Mouse (Mus musculus) heart, adult 8-10 months (tissue): ENCODE measurements around the gene Hist2h2be. TPM values are rescaled to one million over a fixed set of nuclear protein-coding genes. Genes with fewer than 3 reads are reported as not detected.
"Not testable (repeated sequence)": the region's sequence is repeated elsewhere in the genome, so short reads cannot be mapped to it uniquely, and the experiment has no call there.

Source experiments
- DNase-seq: peaks from one replicate; pipeline ENCODE4 v3.0.0; 2022; ENCODE audit warnings: low spot score
- total RNA-seq, 4 experiments: library from RNA; stranded (reverse); gene quantifications; 2 replicates each; pipeline ENCODE4 v1.2.4; 2022

Gene Hist2h2be
- total RNA-seq, 4 experiments from 2014 or later: 8.3 to 10.2 (median 9.8) TPM

DNA sequence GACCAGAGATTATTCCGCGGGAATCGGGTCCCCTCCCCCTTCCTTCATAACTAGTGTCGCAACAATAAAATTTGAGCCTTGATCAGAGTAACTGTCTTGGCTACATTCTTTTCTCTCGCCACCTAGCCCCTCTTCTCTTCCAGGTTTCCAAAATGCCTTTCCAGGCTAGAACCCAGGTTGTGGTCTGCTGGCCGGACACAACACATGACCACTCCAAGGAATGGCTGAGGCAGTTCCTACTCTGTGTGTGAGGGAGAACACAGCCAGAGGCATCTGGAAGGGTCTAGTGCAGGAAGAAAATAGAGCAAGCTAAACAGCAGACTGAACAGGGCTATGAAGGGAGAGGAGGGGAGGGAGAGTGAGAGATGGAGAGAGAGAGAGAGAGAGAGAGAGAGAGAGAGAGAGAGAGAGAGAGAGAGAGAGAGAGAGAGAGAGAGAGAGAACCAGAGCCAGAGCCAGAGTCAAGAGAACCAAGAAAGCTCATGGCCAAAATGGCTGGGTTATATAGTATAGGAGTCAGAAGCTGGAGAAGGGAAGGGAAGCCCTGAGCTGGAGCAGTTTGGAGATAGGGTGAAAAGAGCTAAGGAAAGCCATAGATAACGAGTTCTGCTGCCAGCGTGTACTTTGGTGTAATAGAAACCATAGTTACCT, 22.2 kb upstream of the Hist2h2be start:
- not testable (repeated sequence) for DNase-seq

DNA sequence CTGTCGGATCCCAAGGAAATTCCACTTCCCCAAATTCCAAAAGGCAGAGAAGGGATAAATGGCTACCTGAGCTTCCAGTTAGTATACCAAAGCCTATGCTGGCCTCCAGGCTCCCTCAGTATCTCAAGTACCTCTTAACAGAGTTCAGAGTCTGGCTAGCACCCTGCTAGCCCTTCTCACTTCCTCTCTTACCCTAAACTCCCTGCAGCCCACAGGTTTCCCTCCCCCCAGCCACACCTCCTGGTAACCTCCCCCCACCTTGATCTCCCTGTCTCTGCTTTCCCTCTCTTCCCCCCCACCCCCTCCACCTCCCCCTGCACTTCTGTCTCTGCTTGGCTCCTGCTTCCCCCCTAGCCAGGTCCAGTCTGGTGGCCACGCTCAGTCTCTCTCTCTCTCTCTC, 21.2 kb upstream of the Hist2h2be start:
- DNase-seq: no peak

DNA sequence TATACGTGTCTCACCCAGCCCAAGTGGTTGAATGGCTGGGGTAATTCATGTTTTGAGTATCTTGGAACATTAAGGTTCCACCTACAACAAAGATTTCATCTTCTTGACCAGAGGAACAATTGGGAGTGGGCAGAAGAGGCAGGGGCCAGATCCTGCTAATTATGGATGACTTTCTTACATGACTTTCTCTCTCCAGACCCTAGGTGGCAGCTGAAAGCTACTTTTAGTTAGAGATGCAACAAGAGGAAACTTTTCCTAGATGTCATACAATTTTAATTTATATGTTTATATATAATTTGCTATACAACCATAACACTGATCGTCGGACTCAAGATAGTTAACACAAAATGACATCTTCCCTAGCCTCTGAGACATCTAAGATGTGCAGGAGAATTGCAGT, 13.1 kb upstream of the Hist2h2be start:
- no peak for DNase-seq

DNA sequence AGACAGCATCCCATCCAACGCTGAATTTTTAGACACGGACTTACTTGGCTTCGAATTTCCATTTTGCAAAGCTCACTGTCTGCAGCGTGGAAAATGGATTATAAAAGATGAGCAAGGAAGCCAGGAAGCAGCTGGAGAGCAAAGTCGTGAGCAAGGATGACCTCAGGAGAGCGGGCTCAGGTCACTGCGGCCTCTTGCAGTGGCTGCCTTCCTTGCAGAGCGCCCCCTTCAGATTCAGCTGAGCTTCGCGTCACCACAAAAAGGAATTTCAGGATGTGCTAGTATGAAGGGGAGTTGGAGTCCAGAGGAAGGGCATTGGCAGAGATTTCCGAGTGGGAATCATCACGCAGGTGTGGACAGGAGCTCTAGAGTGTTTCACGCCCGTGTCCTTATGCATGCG, 11.7 kb upstream of the Hist2h2be start:
- DNase-seq: no peak

DNA sequence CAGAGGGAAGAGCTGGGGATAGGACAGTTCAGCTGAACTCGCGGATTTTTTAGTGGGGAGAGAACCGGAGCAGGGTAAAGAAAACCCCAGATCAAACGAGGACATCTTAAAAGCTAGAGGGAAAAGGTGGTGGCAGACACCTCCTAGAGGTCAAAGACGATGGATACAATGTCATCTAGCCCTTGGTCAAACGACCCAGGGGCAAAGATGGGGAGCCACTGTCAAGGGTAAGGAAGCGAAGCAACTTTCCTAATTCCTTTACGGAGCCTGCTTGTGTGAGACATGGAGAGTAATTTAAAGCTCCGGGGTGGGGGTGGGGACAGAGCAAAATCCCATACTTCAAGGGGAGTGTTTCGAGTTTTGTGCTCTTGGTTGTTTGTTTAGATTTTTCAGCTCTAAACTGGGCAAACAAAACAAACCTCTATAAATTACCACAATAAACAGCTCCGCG, 1.7 kb upstream of the Hist2h2be start:
- no peak for DNase-seq

DNA sequence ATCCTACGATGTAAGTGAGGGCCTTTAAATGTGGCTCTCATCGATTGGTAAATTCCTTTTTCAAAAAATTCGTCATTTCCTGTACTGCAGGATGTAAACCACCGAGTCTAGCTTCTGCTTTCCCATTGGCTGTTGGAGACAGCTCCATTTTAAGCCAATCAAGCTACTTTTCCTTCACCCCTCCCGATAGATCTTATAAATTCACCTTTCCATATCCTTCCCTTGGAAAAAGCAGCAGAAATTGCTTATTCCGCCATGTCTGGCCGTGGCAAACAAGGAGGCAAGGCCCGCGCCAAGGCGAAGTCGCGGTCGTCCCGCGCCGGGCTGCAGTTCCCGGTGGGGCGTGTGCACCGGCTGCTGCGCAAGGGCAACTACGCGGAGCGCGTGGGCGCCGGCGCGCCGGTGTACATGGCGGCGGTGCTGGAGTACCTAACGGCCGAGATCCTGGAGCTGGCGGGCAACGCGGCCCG, 1.2 kb upstream of the Hist2h2be start, which contains the start of the genes Bola1 and Hist2h2ab:
Gene Bola1, minus strand, starts transcription at position 49 of the 470 bp plus-strand sequence.
Gene Hist2h2ab, plus strand, starts transcription at position 205 of the 470 bp plus-strand sequence.
- DNase-seq: peak; percentile 92

DNA sequence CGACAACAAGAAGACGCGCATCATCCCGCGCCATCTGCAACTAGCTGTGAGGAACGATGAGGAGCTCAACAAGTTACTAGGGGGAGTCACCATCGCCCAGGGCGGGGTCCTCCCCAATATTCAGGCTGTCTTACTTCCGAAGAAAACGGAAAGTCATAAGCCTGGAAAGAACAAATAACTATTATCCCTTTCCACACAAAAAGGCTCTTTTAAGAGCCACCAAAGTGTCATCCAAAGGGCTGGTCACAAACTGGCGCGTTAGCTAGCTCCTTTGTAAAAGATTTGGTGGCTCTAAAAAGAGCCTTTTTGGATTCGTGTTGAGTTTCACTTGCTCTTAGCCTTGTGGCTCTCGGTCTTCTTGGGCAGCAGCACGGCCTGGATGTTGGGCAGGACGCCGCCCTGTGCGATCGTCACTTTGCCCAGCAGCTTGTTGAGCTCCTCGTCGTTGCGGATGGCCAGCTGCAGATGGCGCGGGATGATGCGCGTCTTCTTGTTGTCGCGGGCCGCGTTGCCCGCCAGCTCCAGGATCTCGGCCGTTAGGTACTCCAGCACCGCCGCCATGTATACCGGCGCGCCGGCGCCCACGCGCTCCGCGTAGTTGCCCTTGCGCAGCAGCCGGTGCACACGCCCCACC, 671 bp upstream of the Hist2h2be start:
- DNase-seq: not testable (repeated sequence)

DNA sequence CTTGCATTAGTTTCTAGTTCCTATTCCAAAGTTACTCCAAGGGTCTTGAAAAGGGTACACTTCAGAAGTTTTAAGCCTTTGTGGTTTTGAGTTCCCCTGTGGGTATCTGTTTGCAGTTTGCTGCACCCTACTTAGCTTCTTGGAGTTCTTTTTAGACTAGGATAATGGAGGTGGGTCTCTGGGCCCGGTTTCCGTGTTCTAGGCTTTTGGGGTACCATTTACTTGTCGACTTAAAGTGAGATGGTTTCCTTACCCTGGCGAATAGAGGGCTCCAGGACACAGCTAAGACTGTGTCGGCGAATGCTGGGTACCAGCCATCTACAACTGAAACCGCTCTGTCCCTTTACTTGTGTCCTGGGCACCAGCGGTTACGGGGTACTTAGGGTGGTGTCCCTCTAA, 720 bp downstream of the Hist2h2be start:
- no peak for DNase-seq

DNA sequence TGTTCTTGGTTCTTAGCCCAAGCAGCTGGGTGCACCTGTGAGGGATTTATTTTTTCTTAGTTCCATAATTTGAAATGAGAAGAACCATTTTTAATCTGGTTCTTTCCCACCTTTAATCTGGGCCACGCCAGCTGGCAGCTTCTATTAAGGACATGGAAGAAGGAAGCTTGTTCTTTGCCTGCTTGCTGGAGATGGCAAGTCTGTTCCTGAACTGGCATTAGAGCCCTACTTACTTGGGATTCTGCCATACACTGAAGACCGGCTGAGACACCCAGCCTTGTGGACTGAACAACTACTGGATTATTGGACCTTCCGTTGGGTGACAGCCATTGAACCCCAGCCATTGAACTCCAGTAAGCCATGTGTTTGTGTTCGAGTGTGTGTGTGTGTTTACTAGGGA, 1.9 kb downstream of the Hist2h2be start:
- no peak for DNase-seq

DNA sequence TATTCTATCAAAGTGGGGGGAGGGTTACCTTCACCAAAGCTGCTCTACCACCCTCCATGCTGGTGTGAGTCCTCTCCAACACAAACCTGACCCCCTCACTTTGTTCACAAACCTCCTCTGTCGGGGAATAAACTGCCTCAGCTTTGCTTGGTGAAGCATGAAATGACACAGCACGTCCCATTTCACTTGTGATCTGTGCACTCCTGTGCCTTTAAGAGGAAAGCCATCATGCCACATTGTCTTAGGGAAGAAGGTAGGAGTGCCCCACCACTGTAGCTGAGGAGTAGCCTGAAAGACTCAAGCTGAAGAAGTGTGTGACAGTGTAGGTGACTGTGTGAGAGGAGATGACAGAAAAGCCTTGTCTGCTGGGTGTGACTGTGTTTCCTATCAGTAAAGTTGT, 4.5 kb downstream of the Hist2h2be start:
- DNase-seq: no peak

DNA sequence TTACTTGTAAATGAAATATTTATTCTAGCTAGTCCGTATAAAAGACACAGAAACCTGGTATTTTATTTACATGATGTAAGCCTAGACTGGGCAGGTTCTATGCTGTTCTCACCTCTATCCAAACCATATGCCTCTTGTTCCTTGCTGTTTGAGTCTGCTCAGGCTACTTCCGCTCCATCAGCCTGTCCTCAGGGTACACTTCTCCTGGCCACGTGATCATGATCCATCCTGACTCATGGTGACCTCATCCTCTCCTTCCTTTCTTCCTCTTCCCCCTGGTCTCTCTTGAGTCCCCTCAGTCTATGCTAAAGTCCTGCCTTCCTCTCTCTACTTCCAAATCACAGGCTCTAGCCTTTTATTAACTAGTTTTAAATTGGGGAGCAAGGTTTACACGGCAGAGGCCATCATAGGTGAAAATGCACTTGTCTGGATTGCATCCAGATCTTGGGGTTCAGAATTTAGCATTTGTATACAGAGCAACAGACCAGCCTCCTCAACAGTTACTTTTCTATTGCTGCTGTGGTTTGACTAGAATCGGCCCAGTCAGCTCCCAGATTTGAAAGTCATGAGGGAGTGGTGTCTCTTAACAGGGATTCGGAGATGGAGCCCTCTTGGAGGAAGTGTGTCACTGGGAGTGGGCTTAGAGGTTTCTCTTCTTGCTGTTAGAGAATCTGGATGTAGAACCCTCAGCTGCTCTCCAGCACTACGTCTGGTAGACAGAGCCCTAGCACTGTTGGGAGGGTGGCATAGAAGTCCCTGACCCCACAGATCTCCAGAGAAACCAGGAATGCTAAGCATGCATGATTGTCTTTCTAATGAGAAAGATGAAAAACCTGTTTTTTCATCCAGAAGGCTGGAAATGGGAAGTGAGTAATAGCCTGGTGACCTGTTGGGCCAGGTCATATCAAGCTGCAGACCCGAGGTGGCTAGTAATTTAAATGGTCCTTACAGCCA, 6.1 kb downstream of the Hist2h2be start:
- DNase-seq: peak; percentile 47

DNA sequence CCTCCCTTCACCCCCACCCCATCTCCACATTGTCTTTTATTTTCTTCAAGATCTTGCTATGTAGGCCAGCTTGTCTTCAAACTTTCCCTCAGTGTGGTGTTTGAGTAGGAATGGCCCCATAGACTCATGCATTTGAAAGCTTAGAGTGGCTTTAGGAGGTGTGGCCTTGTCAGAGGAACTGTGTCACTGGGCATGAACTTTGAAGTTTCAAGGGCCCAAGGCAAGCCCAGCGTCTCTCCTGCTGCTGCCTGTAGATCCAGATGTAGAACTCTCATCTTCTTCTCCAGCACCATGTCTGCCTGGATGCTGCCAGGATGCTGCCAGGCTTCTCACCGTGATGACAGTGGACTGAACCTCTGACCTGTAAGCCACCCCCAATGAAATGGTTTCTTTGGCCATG, 7.9 kb downstream of the Hist2h2be start:
- DNase-seq: no peak

DNA sequence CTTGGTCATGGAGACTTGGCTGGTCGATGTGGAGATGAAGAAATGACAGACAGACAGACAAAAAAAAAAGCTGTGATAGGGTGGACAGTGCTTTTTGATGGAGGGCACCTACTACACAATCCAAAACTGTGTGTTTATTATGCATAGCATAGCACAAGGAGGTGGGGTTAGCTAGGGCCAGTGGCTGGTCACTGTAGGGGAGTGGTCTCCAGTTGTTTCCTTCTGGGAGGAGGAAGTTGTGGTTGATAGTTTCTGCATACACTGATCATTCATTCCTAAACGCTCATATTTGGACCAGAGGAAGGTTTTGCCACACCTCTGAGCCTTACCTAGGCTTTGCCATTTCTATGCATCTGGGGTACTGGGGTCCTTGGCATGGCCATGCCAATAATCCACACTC, 9.5 kb downstream of the Hist2h2be start:
- no peak for DNase-seq

DNA sequence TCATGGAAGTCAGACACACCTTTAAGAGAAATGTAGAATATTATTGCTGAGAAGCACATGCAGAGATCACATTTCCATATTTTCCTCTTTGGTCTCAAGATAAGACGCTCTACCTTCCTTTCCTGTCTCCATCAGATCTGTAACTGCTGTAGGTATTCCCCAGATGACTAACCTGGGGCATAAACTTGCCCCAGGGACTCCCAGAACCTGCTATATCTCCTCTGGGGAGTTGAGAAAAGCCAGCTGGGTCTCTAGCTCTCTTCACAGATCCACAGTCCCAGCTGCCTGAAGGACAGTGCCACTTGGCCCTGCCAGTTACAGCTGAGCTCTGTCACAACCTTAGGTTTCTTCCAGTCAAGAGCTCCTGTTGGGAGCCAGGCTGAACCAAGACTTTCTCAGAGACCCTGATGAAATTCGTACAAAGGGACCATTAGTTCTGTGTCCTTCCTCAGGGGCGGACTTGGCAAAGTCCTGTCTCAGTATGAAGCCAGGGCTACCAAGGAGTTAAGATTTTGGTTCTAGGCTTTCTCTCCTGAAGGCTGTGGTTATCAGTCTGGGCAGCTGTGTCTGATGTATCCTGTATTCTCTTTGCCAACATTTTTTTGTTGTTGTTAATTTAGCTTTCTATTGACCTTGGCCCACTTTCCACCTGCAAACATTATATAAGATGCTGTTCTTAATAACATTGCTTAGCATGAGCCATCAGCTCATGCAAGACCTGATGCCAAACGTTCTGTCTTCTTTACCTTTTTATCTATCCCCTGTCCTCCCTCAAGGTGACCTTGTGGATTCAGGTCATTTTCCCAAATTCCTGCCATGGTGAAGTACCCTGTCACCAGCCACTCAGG, 10.2 kb downstream of the Hist2h2be start:
- no peak for DNase-seq

DNA sequence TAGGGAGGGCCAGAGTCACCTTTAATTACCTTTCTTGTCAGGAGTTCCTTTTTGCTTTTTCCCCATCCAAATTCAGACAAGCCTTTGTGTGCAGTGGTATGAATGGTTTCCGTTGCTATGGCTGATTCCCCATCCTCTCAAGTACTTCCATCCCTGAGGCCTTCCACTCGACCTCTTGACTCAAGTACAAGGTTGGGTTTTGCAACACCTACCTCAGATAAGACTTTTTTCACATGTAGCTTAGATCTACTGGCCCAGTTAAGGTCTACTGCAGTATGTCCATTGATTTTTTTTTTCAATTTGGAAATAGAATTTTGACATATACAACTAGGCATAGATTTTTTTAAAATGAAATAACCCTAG, 10.8 kb downstream of the Hist2h2be start:
- DNase-seq: no peak

DNA sequence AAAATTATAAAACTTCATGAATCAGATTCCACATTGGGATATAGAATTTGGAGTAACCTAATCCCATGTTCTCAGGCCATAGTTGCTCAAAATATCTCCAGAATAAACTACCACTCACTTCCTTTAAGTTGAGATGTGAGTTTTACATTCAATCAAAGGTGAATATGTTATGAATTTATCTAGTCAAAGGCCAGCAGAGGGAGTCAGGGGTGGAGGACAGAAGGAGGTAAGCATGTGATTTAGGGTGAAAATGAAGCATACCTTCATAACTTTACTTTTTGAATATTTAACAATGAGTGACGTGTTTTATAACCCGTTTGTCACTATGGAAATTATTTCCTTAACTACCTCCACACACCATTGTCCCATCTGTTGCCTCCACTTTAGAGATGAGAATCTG, 14.0 kb downstream of the Hist2h2be start:
- no peak for DNase-seq

DNA sequence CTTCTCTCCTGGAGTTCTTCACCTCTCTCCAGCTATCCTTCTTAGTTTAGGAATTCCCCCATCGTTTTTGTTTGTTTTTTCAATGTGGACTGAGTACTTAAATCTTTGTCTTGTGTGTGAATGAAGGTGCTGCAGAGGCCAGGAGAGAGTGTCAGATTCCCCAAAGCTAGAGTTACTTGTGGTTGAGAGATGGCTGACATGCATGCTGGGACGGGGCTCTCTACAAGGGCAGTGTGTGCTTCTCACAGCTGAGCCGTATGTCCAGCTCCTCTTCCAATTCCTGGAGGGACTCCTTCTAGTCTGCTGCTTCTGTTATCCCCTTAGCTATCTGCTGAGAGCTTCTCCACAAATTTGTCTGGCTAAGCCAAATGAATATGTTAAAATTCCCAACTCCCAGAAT, 14.9 kb downstream of the Hist2h2be start:
- no peak for DNase-seq

DNA sequence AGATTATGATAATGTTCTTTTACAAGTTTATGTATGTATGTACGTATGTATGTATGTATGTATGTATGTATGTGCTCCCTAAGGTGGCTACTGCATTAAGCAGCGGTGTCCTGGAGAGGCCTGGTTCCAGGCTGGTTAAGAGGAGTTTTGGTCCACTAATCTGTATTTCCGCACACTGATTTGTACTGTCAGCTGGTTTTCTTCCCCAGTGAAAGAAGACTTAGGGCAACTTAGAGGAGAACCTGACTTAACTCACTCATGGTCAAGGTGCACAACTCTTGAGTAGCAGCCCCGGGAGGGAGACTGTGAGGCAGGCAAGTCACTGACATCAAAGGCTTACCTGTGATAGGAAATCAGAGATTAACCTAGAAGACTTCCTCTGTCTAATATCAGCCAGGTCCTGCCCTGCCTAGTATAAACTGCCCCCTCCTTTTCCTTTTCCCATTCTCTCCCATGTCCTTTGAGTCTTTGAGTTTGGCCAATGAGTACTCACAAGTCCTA, 16.0 kb downstream of the Hist2h2be start:
- DNase-seq: no peak

DNA sequence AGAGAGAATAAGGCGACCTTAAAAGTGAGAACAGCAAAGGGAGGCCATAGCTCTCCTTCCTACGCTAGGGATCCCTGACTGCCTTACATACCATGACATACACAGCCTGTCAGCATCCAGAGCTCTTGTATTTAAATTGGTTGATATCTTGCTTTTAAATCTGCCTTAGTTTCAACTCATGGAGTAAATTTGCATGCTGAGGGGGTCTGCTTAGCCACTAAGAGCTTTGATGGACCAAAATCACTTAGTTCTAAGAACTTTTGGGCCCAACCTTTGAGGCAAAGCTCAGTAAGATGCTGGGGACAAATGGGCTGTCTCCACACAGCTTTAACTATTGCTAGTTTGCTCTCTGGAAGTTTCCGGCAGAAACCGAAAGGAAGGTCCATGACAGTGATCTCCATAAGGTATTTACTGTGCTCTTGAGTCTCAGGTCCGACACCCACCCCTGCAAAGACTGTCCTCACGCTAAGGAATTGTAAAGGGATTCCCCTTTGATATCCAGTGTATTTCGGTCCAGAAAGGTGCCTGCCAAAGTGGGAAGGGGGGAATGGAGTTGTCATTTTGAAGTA, 16.5 kb downstream of the Hist2h2be start:
- no peak for DNase-seq

DNA sequence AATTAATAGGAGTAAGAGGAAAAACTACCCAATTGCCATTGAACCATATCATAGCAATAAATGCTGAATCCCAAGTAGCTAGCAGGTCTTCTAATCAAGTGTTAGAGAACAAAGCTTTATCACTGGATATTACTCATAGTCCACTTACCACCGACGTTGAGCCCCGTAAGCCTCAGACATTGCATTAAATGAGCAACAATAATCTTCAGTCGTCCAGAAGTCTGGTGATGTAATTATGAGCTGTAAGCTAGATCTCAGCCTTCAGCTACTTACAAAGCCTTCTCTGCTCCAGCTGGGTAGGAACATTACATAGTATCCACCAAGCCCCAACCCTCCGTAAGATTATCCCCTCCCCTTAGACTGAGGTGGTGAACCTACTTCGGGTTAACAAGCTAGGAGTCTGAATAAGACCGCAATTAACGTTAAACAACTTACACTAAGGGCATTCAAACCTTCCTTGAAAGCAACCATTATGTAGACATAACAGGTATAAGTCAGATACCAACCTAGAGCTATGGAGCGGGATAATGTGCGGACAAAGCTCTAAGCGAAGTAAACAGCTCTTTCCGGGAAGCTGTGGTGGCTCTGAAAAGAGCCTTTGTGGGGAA, 17.1 kb downstream of the Hist2h2be start:
- no peak for DNase-seq
